In genomic region chr2:89306974-89307373, GRCm38 (mm10) we compare ENCODE assay signal across 26 mouse cellular contexts. TPM values are rescaled to one million over a fixed set of nuclear protein-coding genes. Genes with fewer than 3 reads are reported as not detected.
"Had no signal": no experiment of that assay in that cellular context is flagged by ENCODE, and none has a peak within 500 bp of the region (broad histone marks: within the 10 kb centered on the region; RNA-seq: fewer than 3 reads in every experiment).

TSS of gene Olfr1231 (minus strand) at chr2:89307074.

- ATAC-seq: liver, embryonic 12.5 days had no signal

- H3K4me2 ChIP-seq: liver, embryonic 12.5 days; lung, embryonic 14.5 days; midbrain, embryonic 12.5 days; neural tube, embryonic 13.5 days; neural tube, embryonic 15.5 days; stomach, embryonic 15.5 days had no signal

- H3K27me3 ChIP-seq: liver, embryonic 12.5 days; midbrain, embryonic 12.5 days; neural tube, embryonic 13.5 days; neural tube, embryonic 15.5 days; stomach, embryonic 15.5 days had no signal

- DNase-seq: lung, adult 18-20 months; lung, embryonic 14.5 days; lung, postnatal 10 days; lung, postnatal 4 days; retina, postnatal 1 day; right cerebral cortex, adult 18-20 months; right cerebral cortex, postnatal 25 days; right cerebral cortex, postnatal 4 days; thymus, adult 2 months; thymus, postnatal 25 days; thymus, postnatal 4 days had no signal

- H3K4me3 ChIP-seq: liver, embryonic 12.5 days; midbrain, embryonic 12.5 days; myocyte; neural tube, embryonic 13.5 days; neural tube, embryonic 15.5 days; stomach, embryonic 15.5 days had no signal

- H3K9ac ChIP-seq: liver, embryonic 12.5 days; liver, embryonic 14.5 days; lung, embryonic 14.5 days; midbrain, embryonic 12.5 days; neural tube, embryonic 13.5 days; neural tube, embryonic 15.5 days; stomach, embryonic 15.5 days had no signal

- H3K36me3 ChIP-seq: liver, embryonic 12.5 days; midbrain, embryonic 12.5 days; neural tube, embryonic 13.5 days; neural tube, embryonic 15.5 days; stomach, embryonic 15.5 days had no signal

- H3K27ac ChIP-seq: liver, embryonic 12.5 days; liver, embryonic 14.5 days; midbrain, embryonic 12.5 days; neural tube, embryonic 13.5 days; neural tube, embryonic 15.5 days; stomach, embryonic 15.5 days; stomach, postnatal 0 days had no signal

- H3K9me3 ChIP-seq: liver, embryonic 12.5 days; midbrain, embryonic 12.5 days; neural tube, embryonic 13.5 days; neural tube, embryonic 15.5 days; stomach, embryonic 15.5 days had no signal

- H3K4me1 ChIP-seq: liver, embryonic 12.5 days; midbrain, embryonic 12.5 days; neural tube, embryonic 13.5 days; neural tube, embryonic 15.5 days; stomach, embryonic 15.5 days had no signal

RNA-seq across cellular contexts. Expression of gene Olfr1231, which starts in this region (rescaled TPM):
- polyA plus RNA-seq: liver, embryonic 12.5 days; liver, embryonic 14.5 days; liver, embryonic 16.5 days; lung, embryonic 14.5 days; lung, embryonic 16.5 days; midbrain, embryonic 12.5 days; myocyte; neural tube, embryonic 11.5 days; neural tube, embryonic 13.5 days; neural tube, embryonic 15.5 days; small intestine, adult 2 months; spleen, adult 2 months; stomach, embryonic 15.5 days; stomach, postnatal 0 days; testis, adult 2 months; thymus, adult 2 months; urinary bladder, adult 2 months had no signal
